Mouse (Mus musculus) liver, adult 2 months (tissue): ENCODE data around the gene BC049352. TPM values are rescaled to one million over a fixed set of nuclear protein-coding genes. Genes with fewer than 3 reads are reported as not detected.

Source experiments
- DNase-seq: peaks from one replicate; pipeline ENCODE4 v3.0.0-alpha.2; 2011; ENCODE audit warnings: low read depth, low spot score; ENCODE audit errors: extremely low read depth
- H3K27ac ChIP-seq: fragments of 200-500 bp; replicated peaks from 2 replicates; pipeline ENCODE4 v1.5.1; 2012; ENCODE audit warnings: low read depth, mild to moderate bottlenecking, control low read depth, inconsistent platforms, low read length; ENCODE audit not compliant: insufficient read depth
- H3K27me3 ChIP-seq: fragments of 200-500 bp; 2 replicates; pipeline ENCODE4 v1.6.1; 2012; ENCODE audit warnings: mild to moderate bottlenecking, moderate library complexity, low read length, inconsistent platforms; ENCODE audit not compliant: control insufficient read depth, insufficient read depth
- H3K36me3 ChIP-seq: fragments of 200-500 bp; 2 replicates; pipeline ENCODE4 v1.6.1; 2012; ENCODE audit warnings: low read length, inconsistent platforms; ENCODE audit not compliant: control insufficient read depth, insufficient read depth
- H3K4me1 ChIP-seq: fragments of 200-500 bp; 2 replicates; pipeline ENCODE4 v1.6.1; 2011; ENCODE audit warnings: low read length; ENCODE audit not compliant: control insufficient read depth, insufficient read depth
- H3K4me3 ChIP-seq: fragments of 200-500 bp; 2 replicates; pipeline ENCODE4 v1.5.1; 2011; ENCODE audit warnings: low read depth, mild to moderate bottlenecking, control low read depth, low read length, moderate library complexity; ENCODE audit not compliant: insufficient read depth
- H3K79me2 ChIP-seq: fragments of 200-500 bp; 2 replicates; pipeline ENCODE4 v1.6.1; 2012; ENCODE audit warnings: inconsistent platforms, mild to moderate bottlenecking, low read length, moderate library complexity; ENCODE audit not compliant: control insufficient read depth, insufficient read depth
- H3K9ac ChIP-seq: fragments of 200-500 bp; 2 replicates; pipeline ENCODE4 v1.6.1; 2012; ENCODE audit warnings: low read depth, mild to moderate bottlenecking, control low read depth, inconsistent platforms, low read length
- CTCF ChIP-seq: fragments of 200-500 bp; IDR thresholded peaks from 2 replicates; pipeline ENCODE4 v1.5.1; 2011; ENCODE audit warnings: low read depth, low read length, control low read depth
- POLR2A ChIP-seq: fragments of 200-500 bp; IDR thresholded peaks from 2 replicates; pipeline ENCODE4 v1.6.1; 2011; ENCODE audit warnings: low read length, control low read depth; ENCODE audit not compliant: insufficient read depth; ENCODE audit errors: extremely low read depth
- WGBS: fragments of 180-500 bp; shearing (Covaris S2); methylation state at CpG from one replicate; pipeline ENCODE4 v1.1.7; 2018; 5-methylcytosine and 5-hydroxymethylcytosine counted together
- polyA plus RNA-seq: library from polyadenylated mRNA; depleted of rRNA; stranded (reverse); fragments of >200 nt; gene quantifications from 2 replicates; pipeline ENCODE4 v1.2.3, GENCODE M21; 2012
- total RNA-seq: library from RNA; depleted of rRNA; stranded (reverse); fragments of >200 nt; gene quantifications from 2 replicates; pipeline ENCODE4 v1.2.3, GENCODE M21; 2014

BC049352 gene
- total and polyA plus RNA-seq, 2 experiments, result 0.17 to 0.55 TPM

DNA sequence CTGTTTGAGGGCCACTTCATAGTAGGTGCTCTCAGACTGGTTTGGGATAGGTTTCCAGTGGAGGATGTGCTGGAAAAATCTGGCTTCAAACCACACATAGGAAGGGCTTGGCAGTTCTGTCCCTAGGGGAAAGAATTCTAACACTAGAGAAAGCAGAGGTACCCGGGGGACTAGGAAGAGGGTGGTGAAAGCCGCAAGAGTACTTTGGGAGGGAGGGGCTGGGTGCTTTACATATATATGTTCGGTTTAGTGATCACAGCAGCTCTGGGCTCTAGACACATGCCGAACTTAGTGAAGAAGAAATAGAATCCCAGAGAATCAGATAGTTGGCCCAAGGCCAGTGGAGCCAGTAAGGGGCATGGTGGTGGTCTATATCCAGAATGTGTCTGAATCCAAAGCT lies 85.3 kb downstream of the BC049352 start:
- H3K27ac ChIP-seq, result peak overlapping the region; percentile 48; the same call in 1 of the 2 replicates
- 85% methylated on average over 4 of the region's 4 CpGs for WGBS
- H3K9ac ChIP-seq, result peak overlapping the region; percentile 25; the same call in 1 of the 2 replicates
- H3K36me3 ChIP-seq, result no peaks in the 10 kb centered on the region
- peak overlapping the region; percentile 13 for H3K4me3 ChIP-seq
- H3K4me1 ChIP-seq, result peaks cover 2% of the 10 kb centered on the region; the same call in 1 of the 2 replicates
- TF ChIP-seq CTCF (no peak), POLR2A (no peak)
- H3K79me2 ChIP-seq, result 0 out of 2 replicates have a peak, but pooled peaks cover 2% of the 10 kb centered on the region
- peaks cover 5% of the 10 kb centered on the region; the same call in 1 of the 2 replicates for H3K27me3 ChIP-seq
- DNase-seq, result no peak

DNA sequence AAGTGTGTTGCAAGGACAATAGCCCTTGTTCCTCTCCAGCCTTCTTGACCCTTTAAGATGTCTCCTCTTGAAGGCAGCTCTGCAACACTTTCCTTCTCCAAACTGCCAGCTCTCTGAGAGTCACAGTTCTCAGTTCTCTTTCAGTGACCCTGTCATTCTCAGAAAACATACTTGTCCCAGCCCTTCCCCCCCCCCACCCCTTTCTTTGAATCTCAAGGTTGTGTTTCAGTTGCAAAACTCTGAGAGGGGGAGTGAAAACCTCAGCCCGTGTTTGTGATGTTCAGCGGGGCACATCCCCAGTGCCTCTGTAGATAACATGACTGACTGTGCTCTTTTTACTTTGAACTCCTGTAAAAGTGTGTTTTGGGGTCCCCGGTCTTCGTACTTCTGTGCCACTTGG lies 86.3 kb downstream of the BC049352 start:
- 60% methylated on average over 4 of the region's 4 CpGs for WGBS
- Histone ChIP-seq H3K27me3 (peaks cover 3% of the 10 kb centered on the region; the same call in 1 of the 2 replicates), H3K4me1 (peaks cover 2% of the 10 kb centered on the region; the same call in 1 of the 2 replicates), H3K27ac (peak overlapping the region; percentile 57), H3K9ac (peak overlapping the region; percentile 56), H3K79me2 (0 out of 2 replicates have a peak, but pooled peaks cover 2% of the 10 kb centered on the region), H3K36me3 (no peaks in the 10 kb centered on the region), H3K4me3 (peak overlapping the region; percentile 42)
- DNase-seq, result peak; percentile 23
- TF ChIP-seq CTCF (no peak), POLR2A (no peak)

DNA sequence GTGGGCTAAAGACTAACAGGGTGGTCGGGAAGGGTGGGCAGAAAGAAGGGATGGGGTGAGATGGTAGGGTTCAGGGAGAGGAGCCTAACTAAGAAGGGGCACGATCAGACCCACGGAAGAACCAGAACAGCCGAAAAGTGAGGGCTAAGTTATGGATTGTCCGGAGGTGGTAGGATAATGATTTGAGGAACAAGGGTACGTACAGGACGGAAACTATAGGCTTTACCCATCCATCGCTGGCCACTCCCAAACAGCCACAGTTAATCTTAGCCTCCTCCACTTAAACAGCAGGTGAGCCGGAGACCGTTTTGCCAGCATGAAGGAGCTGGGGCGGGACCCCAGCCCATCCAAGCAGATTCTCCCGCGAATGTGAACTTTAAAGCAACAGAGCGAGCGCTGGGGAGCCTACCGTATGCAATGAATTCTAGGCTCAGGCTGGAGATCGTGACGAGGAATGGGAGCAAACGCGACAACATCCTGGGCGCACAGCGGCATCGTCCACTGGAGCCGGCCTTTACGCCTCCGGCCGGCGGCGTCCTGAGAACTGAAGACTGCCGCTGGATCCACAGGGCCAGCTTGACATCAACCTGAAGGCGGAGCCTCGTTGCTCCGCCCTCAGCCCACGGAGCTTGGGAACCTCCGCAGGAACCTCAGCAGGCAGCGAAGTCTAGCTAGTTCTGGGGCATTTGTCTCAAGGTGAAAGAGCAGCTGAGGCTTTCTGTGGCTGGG lies 87.0 kb downstream of the BC049352 start, which contains the start of gene Il10ra:
Gene Il10ra (minus strand): TSS at position 553 of the 729 bp plus-strand sequence.
- Histone ChIP-seq H3K27ac (peak within 1 kb of the TSS; percentile 57), H3K4me1 (peaks cover 2% of the 10 kb centered on the region; the same call in 1 of the 2 replicates)

DNA sequence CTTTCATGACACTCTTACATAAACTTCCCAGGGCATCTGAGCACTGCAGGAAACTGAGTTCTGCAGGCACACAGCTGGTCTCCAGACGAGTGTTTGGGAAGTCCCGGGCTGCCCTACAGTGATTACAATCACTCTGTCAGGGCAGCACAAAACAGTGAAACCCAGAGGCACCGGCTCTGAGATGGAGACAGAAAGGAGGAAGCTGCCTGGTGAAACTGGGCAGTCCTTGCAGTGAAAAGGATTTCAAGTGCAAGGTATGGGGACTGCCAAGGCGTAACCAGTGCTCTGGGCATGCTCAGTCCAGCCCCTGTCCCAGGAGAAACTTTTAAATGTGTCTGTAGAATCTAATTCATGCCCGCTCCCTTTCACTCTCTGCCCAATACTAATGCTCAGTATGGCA lies 90.4 kb downstream of the BC049352 start:
- H3K27me3 ChIP-seq, result peaks cover 3% of the 10 kb centered on the region; the same call in 1 of the 2 replicates
- no peak for TF ChIP-seq CTCF
- H3K27ac ChIP-seq, result no peak overlapping the region
- H3K4me3 ChIP-seq, result no peak overlapping the region
- 0 out of 2 replicates have a peak, but pooled peaks cover 2% of the 10 kb centered on the region for H3K79me2 ChIP-seq
- no peaks in the 10 kb centered on the region for H3K36me3 ChIP-seq
- peaks cover 2% of the 10 kb centered on the region; the same call in 1 of the 2 replicates for H3K4me1 ChIP-seq
- no peak overlapping the region for H3K9ac ChIP-seq
- no peak for DNase-seq
- 56% methylated on average over 5 of the region's 5 CpGs for WGBS

More for the DNA sequence above, 87.0 kb downstream of the BC049352 start, which contains the start of gene Il10ra:
- WGBS, result 12% methylated on average over 36 of the region's 36 CpGs
- H3K36me3 ChIP-seq, result no peaks in the 10 kb centered on the region
- H3K27me3 ChIP-seq, result peaks cover 3% of the 10 kb centered on the region; the same call in 1 of the 2 replicates
- TF ChIP-seq CTCF (no peak), POLR2A (peak; percentile 41; the same call in 1 of the 2 replicates)
- H3K9ac ChIP-seq, result peak within 1 kb of the TSS; percentile 56
- H3K4me3 ChIP-seq, result peak within 1 kb of the TSS; percentile 42
- DNase-seq, result peak; percentile 61
- H3K79me2 ChIP-seq, result 0 out of 2 replicates have a peak, but pooled peaks cover 2% of the 10 kb centered on the region

DNA sequence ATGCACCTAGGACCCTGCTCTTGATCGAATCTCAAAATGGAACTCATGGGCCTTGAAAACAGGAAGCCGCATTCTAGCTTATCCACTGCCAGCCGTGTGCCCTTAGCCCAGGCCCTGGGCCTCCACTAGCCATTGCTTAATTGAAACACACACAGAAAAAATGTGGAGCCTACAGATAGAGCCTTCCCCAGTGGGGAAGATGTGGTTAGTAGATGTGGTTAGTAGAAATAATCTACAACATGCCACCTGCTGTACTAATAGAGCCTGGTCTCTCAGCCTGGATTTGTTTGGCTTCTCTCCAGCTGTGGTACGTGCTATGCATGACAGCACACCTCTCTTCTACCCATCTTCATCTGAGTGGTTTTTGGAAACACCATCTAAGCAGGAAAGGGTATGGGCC lies 92.4 kb downstream of the BC049352 start:
- Histone ChIP-seq H3K4me3 (no peak overlapping the region), H3K4me1 (peaks cover 2% of the 10 kb centered on the region; the same call in 1 of the 2 replicates), H3K27ac (no peak overlapping the region; the same call in 1 of the 2 replicates), H3K79me2 (no peaks in the 10 kb centered on the region), H3K9ac (no peak overlapping the region), H3K36me3 (no peaks in the 10 kb centered on the region), H3K27me3 (no peaks in the 10 kb centered on the region)
- TF ChIP-seq POLR2A (no peak), CTCF (no peak)
- 78% methylated on average over 4 of the region's 4 CpGs for WGBS
- no peak for DNase-seq
